Mouse (Mus musculus) monocyte, adult 59 days (primary cell): ENCODE results near the gene Ssr2. TPM values are rescaled to one million over a fixed set of nuclear protein-coding genes. Genes with fewer than 3 reads are reported as not detected.

ENCODE experiments used
- total RNA-seq, 2 experiments: library from RNA; stranded (reverse); gene quantifications; one replicate each; pipeline ENCODE4 v1.2.4; 2023

Gene Ssr2
- 100 to 1,000 TPM in 1 of 2 experiments, 10 to 100 TPM in 1; 97.9 to 109 TPM for total RNA-seq

GRCm38 (mm10) chr3:88575540-88575939 is at the start of gene Ssr2:
Gene Ssr2 (plus strand): TSS chr3:88575876.

GRCm38 (mm10) chr3:88532299-88532674 is 43.4 kb upstream of the Ssr2 start, which contains the start of gene Mex3a:
Gene Mex3a (plus strand): TSS chr3:88532395.

GRCm38 (mm10) chr3:88548180-88548917 is 27.3 kb upstream of the Ssr2 start, which contains the start of gene Rab25:
Gene Rab25 (minus strand): TSS chr3:88548300.

GRCm38 (mm10) chr3:88552676-88553524 is 22.8 kb upstream of the Ssr2 start, which contains the start of gene Lamtor2:
Gene Lamtor2 (minus strand): TSS chr3:88553074.

GRCm38 (mm10) chr3:88553525-88553879 is 22.2 kb upstream of the Ssr2 start, which contains the start of gene Ubqln4:
Gene Ubqln4 (plus strand): TSS chr3:88553758.

GRCm38 (mm10) chr3:88605666-88606065 is 30.0 kb downstream of the Ssr2 start, which contains the start of gene Arhgef2:
Gene Arhgef2 (plus strand): TSS chr3:88605966.

Other genes starting within 250 kb of the Ssr2 start
- gene Tmem79, start 239.7 kb upstream of the Ssr2 start, total RNA-seq: 1 to 10 TPM; 1.6 to 1.8 TPM
- gene Smg5, start 239.6 kb upstream of the Ssr2 start, total RNA-seq: 10 to 100 TPM; 50.9 to 65.4 TPM
- 1 to 10 TPM in 1 of 2 experiments, under 1 TPM in 1; 0.52 to 1.2 TPM for gene Paqr6, start 211.3 kb upstream of the Ssr2 start, total RNA-seq
- gene Bglap3, start 203.1 kb upstream of the Ssr2 start, total RNA-seq: not detected
- gene Bglap2, start 197.2 kb upstream of the Ssr2 start, total RNA-seq: not detected
- gene Bglap, start 191.4 kb upstream of the Ssr2 start, total RNA-seq: not detected
- gene Pmf1, start 165.5 kb upstream of the Ssr2 start, total RNA-seq: 10 to 100 TPM; 16.0 to 24.7 TPM
- gene Slc25a44, start 150.7 kb upstream of the Ssr2 start, total RNA-seq: 10 to 100 TPM; 19.8 to 20.4 TPM
- 100 to 1,000 TPM; 178 to 194 TPM for gene Sema4a, start 114.7 kb upstream of the Ssr2 start, total RNA-seq
- 10 to 100 TPM; 34.2 to 38.3 TPM for gene Lmna, start 65.9 kb upstream of the Ssr2 start, total RNA-seq
- under 1 TPM; 0.15 to 0.29 TPM for gene Mex3a, start 43.5 kb upstream of the Ssr2 start, total RNA-seq
- gene Rab25, start 27.6 kb upstream of the Ssr2 start, total RNA-seq: not detected
- gene Lamtor2, start 22.8 kb upstream of the Ssr2 start, total RNA-seq: 10 to 100 TPM; 87.8 to 98.3 TPM
- 10 to 100 TPM; 28.1 to 31.2 TPM for gene Ubqln4, start 22.1 kb upstream of the Ssr2 start, total RNA-seq
- gene Arhgef2, start 30.1 kb downstream of the Ssr2 start, total RNA-seq: 100 to 1,000 TPM; 325 to 357 TPM
- gene Rxfp4, start 77.3 kb downstream of the Ssr2 start, total RNA-seq: under 1 TPM in 1 of 2 experiments, not detected in 1; 0.52 TPM
- 10 to 100 TPM; 76.0 to 77.3 TPM for gene Khdc4, start 109.9 kb downstream of the Ssr2 start, total RNA-seq
- 10 to 100 TPM; 51.6 to 56.0 TPM for gene Rit1, start 141.0 kb downstream of the Ssr2 start, total RNA-seq
- 1 to 10 TPM; 2.7 to 2.9 TPM for gene Syt11, start 199.3 kb downstream of the Ssr2 start, total RNA-seq